Mouse (Mus musculus) embryo, embryonic 9.5 days (tissue): ENCODE measurements around the gene Fam3a.
A peak's percentile ranks its signal among the peaks of the same experiment; 100 is the strongest.
"Not testable (repeated sequence)": the region's sequence is repeated elsewhere in the genome, so short reads cannot be mapped to it uniquely, and the experiment has no call there.

Experiments used
- DNase-seq: peaks from one replicate; pipeline ENCODE4 v3.0.0-alpha.2; 2017; ENCODE audit errors: extremely low spot score

Fam3a gene

DNA sequence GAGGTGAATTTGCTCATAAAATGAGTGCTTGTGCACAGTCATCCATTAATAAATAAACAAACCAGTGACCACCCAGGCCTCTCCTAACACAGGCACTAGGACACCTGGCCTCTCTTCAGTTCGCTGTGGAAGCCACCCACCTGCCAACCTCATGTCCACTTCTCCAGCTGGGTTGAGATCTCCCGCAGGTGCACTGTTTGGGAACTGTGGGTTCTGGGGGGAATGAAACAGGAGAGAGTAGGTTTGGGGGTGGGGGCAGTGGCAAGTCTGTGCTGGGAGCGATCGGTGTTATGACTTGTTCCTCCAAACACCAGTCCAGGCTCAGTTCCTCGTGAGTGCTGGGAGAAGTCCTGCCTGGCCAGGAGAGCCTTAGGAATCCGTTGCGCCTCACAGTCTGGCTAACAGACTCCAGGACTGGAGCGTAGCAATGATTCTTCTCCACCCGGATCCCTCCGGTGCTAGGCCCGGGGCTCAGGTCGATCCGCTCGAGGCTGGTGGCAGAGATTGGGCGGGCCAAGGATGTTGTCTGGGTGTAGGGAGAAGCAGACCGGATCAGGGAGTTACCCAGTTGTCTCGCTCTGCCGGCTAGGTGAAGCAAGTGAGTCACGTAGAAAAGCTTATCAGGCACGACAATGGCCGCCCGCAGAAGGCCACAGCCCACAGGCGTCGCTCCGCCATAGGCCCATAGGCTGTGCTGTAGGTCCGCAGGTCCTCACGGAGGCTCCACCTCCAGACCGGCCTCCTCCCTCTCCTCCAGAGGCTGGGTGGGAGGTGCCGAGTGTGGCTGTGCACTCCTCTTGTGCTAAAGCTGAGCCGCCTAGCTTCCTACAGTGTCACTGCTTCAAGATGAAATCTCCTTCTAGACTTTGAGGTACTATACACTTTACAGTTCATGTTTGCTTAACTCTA is at the start of gene Fam3a, which contains the start of gene Ikbkg:
Gene Fam3a, minus strand, starts transcription at position 738 of the 909 bp plus-strand sequence.
Gene Ikbkg, plus strand, starts transcription at position 756 of the 909 bp plus-strand sequence.
- peak; percentile 68 for DNase-seq

DNA sequence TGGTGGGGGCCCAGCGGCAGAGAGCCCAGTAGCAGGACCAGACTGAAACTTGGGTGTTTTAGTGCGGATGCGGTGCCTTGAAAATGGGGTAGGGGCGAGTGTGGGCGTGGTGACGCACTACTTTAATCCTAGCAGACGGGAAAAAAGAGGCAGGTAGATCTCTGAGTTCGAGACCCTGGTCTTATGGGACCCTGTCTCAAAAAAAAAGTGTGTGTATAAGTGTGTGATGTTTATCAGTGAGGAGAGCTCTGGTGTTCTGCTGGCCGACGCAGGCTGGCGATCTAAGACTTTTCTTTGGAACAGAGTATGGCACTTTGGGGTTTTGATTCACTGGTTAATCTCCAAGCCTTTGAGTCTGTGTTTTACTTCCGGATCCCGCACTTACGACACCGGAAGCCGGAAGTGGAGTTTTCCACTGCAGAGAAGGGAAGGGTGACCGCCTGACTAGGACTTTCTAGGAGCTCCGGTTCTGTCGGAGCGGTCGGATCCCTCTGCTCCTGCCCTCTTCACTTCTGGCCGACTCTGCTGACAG is 36.3 kb upstream of the Fam3a start:
- peak; percentile 63 for DNase-seq

DNA sequence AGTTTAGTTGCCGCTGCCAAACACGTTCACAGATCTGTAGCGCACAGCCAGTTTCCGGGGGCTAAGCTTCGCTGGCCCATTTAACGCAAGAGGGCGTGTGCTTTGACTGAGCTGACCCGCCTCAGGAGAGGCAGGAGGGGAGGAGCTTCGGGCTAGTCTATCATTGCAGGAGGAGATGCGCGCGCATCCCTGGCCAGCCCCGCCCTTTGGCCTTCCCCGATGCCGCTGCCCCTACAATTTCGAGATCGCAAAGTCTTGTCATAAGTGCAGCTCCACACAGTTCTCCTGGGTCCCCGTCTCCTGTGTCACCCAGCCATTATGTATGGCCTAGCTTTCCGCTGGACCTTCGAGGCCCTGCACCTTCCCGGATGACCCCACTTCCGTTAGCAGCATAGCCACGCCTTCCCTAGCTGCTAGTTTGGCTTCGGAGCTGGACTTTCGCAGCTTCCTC is 35.8 kb upstream of the Fam3a start, which contains the start of gene G6pdx:
Gene G6pdx, minus strand, starts transcription at position 369 of the 451 bp plus-strand sequence.
- DNase-seq: peak; percentile 82

DNA sequence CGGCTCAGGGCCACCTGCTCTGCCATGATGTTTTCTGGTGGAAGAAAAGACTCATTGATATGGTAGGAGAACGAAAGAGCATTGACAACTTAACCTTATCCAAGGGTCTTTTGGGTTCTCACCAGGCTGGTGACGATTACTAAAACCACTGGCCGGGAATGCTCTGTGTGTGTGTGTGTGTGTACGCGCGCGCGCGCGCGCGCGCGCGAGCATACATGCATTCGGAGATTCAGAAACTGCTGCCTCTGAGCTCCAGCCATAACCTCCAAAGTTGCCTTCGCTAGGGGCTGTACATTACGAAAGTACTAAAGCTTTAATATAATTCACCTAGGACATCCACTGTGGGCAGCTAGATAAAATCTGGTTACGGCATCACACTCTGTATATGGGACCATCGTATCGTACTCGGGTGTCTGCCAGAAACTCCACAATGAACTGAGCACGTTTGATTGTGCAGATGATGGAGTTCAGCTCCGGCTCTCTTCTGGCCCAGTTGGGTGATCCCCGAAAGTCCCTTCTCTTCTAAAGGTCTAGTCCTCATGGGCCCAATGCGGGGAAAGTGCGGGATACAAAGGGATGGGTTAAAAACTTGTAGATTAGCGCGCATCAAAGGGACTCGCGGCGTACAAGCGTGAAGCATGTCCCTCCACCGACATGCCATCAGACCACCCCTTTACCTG is 35.2 kb upstream of the Fam3a start:
- peak; percentile 3 for DNase-seq

DNA sequence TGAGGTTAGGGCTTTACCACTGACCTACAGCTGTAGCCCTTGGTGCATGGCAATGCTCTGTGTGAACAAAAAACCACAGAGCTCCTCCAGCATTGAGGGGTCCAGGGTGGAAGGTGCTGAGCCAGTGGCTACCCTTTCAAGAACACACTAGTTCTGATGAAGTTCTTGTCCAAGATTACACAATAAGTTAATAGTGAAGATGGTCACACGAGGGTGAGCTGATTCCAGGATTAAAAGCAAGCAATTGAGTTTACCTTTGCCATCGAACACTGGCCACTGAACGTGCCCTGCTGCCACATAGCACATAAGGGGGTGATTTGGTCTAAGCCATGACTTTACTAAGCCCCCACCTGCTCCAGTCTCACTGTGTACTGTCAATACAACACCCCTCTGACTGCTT is 34.0 kb upstream of the Fam3a start:
- DNase-seq: no peak

DNA sequence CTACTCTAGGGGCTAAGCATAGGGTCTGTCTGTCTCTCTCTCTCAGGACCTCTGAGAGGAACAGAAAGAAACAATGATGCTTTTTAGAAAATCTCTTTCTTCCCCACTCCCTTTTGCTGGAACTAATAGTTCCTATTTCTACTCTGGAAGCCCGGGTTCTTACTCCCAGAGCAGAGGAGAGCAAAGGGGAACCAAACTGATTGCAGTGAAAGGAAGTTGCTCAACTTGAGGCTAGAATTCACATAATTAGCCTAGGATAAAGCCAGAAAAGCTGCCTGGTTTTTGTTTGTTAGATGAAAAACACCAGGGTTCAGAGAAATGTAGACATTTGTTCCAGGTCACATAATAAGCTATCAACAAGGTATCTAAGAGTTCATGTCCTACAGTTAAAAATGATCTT is 33.2 kb upstream of the Fam3a start:
- DNase-seq: no peak

DNA sequence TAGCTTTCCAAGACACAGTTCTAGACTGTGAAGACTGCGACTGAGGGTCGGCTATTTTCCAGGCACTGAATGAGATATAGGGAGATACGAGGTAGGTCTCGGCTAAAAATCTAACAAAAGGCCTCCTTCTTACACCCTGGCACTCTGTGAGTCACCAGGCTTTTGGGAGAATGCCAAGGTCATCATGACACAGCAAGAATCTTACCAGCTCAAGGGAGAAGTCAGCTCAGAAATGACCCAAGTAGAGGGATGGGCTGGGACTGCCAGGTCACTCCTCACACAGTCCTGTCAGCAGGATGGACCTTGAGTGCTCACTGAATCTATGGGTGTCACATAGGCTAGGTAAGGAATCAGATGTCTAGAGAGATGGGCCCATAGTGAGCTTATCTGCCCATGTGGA is 32.1 kb upstream of the Fam3a start:
- no peak for DNase-seq

DNA sequence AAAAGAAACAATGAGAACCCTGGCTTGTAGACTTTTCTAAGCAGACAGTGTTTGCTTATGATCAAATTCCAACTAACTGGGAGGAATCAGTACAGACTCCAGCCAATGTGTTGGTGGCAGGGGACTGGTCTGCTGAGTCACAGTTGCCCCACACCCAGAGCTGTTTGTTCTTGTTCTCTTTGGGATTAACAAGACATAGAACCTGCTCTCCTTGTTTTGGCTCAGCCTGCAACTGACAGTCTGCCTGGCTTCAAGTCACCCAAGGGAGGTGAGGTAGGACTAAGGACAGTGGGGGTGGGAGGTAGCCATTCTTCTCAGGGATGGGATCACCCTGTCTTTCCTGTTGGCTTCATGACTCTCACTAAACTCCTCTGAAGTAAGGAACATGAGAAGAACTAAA is 31.4 kb upstream of the Fam3a start:
- no peak for DNase-seq

DNA sequence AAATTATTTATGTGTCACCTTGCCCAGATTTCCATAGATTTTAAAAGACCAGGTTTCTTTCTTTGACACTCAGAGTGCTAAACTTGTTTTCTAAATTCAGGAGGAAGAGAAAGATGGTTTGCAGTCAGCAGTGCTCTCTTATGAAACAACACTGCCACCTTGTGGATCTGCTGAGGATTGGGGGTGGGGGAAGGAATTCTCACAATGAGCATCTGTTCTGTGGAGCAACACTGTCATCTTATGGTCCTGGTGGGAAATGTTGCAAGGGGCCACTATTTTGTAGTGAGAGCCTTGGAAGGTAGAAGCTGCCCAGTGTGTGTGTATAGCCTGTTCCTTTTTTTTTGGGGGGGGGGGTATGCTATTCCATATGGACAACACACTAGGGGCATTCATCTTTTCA is 20.3 kb upstream of the Fam3a start:
- DNase-seq: peak; percentile 61

DNA sequence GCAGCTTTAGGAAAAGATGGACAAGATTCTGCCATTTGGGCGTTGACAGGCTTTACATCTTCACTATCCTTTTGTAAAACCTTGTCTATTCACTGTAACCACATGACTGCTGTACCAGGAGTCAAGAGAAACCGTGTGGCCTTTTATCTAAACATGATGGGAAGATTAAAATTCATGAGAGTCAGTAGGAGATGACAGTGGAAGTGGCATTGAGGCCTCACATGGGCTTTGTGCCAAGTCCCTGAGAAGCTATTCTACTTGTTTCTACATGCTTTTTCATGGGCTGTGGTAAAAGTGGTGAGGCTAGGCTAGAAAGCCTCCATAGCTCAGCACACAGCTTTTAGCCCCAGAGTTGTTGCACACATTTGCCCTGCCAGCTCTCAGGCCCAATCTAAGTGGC is 15.3 kb upstream of the Fam3a start:
- no peak for DNase-seq

DNA sequence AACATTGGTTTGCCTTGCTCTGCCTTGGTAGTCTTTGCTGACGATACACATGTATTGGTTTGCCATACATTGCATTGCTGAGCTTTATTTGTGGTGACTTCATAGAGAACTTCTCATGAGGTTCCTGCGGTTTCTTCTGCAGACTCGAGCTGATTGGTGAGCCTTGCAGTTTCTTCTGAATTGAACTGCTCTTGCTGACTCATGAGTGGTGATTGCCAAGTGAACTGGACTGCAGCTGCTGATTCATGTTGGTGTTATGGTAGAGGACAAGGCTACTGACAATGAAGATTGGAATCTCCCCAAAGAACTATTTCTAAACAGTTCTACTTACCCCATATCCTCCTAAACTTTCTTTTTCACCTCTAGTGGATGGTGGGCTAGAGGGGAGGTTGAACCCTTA is 7.1 kb upstream of the Fam3a start:
- DNase-seq: no peak

DNA sequence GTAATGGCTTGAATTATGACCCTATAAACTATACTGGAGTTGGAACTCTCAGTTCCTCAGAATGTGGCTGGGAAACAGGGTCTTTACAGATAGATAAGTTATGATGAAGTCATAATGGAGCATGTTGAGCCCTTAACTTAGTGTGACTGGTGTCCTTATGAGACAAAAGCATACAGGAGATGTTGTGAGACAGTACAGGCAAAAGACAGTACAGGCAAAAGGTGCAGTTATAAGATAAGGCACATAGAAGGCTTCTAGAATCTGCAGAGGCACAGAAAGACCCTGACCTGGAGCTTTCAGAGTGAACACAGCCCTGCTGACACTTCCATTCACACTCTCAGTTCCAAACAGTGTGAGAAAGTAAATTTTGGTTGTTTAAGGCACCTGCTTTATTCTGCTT is 4.9 kb downstream of the Fam3a start:
- DNase-seq: no peak

DNA sequence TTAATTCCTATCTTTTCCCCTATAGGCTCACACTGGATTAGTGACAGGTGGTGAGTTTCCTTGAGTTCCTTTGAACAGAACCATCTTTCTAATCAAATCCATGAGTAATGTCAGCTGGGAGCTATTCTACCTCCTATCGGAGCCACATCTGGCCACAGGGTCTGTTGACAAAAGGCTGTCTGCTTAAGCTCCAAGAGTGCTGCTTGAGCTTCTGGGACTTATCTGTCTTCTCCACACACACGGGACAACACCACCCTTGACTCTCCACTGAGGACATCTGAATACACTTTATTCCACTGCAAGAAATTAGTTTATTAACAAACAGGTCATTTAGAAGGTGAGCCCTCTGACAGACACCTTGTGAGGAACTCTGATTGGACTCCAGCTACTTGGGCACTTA is 8.6 kb downstream of the Fam3a start:
- no peak for DNase-seq

DNA sequence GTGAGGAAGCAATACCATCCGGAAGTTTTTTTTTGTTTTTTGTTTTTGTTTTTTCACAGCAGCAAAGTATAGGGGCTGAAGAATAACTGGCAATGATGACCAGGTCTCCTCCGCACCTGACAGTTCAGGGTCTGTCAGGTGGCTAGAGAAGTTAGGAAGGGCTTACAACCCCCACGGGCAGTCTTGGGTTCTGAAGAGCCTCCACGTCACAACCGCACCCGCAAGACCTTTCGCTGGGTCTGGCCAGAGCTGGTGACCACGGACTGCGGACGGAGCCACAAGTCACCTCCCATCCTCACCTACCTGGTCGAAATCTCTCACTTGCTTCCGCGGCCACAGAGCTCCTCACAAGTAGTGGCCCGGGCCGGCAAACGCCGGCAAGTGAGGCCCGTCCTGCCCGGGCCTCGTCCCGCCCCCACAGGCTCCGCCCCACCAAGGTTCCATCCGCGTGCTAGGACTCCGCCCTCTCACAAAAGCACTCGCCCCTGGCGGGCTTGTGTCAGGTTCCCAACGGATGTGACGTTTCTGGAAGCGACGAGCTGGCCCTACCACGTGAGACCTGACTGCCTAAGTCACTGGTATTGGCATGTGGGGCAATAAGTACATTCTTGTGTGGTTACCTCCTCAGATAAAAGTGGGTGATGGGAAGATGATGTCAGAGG is 20.1 kb downstream of the Fam3a start, which contains the start of the genes Ubl4a and Slc10a3:
Gene Ubl4a, minus strand, starts transcription at position 331 of the 662 bp plus-strand sequence.
Gene Slc10a3, minus strand, starts transcription at position 462 of the 662 bp plus-strand sequence.
- DNase-seq: peak; percentile 82

DNA sequence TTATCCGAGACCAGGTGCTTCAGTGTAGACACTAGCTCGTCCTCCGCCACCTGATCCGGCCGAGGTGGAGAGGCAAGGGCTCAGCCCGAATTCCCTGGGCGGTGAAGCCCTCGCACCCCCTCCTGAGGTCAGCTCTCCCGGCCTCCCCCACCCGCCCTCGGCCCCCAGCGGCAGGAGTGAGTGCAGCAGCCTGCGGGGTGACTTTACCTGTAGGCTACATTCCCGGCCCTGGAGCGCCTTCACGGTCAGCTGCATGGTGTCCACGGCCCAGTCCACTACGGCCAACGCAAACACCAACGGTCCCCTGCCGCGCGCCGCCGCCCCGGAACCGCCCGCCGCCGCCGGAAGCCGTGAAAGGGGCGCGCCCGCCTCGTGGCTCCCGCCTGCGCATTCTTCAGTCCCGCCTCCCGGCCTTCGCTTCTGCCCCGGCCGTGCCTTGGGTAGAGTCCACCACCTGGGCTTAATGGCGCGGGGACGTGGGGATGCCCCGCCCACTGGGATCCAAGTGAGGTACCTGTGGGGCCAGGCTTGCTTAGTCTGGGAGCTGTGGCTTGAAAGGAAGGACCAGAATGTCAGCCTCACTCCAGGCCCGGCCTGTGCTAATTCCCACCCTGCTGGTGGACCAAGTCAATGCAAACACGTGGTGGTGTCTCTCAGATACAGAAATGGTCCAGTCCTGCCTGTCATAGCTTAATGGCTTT is 24.7 kb downstream of the Fam3a start:
- peak; percentile 70 for DNase-seq

DNA sequence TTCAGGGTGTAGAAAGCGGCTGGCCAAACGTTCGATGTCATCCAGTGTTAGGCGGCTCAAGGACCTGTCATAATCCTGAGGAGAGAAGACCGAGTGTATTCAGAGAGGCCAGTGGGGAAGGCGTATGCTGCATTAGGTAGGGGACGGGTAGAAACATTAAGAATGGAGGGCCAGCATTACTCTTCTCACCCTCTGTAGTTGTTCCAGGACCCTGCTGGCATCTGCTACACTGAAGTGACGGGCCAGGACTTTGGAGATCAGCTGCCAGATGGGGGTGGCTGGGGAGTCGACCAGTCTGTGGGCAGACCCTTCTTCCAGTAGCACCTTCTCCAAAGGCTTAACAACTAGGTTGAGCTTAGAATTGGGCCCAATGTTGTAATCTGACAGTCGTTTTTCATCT is 25.6 kb downstream of the Fam3a start:
- no peak for DNase-seq

DNA sequence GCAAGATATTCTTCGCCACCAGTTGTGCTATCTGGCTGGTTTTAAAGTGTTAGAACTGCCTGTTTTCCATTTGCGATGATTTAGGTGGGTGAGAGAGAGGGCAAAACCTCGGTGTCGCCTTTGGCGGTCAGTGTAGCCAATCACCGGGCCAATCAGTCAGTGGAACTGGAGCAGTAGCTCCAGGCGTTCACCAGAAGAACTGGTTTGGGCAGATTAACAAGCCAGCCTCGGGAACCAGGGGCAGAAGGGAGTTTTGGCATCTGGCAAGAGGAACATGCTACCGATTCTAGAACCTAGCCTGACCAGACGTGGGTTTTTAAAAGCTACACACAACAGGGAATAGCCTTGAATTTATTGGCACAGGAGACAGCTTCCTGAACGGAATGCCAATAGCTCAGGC is 33.9 kb downstream of the Fam3a start:
- DNase-seq: no peak

DNA sequence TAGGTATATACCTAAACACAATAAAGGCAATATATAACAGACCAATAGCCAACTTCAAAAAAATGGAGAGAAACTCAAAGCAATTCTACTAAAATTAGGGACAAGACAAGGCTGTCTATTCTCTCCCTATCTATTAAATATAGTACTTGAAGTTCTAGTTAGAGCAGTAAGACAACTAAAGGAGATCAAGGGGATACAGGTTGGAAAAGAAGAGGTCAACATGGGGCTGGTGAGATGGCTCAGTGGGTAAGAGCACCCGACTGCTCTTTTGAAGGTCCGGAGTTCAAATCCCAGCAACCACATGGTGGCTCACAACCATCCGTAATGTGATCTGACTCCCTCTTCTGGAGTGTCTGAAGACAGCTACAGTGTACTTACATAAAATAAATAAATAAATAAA is 36.0 kb downstream of the Fam3a start:
- not testable (repeated sequence) for DNase-seq

DNA sequence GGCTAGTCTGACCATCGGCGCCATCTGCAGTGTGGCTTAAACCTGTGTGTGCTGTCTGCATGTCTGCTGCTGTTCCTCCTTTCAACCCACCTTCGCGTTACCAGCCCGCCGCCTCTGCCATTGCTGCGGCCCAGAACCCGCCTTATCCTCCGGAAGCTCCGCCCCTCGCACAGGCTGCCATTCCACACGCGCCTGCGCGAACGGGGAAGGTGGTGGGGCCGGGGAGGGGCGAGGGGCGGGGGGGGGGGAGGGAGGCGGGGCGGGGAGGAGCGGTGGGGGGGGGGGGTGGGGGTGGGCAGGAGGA is 39.7 kb downstream of the Fam3a start, which contains the start of gene Lage3:
Gene Lage3, minus strand, starts transcription at position 152 of the 304 bp plus-strand sequence.
- DNase-seq: peak; percentile 71

DNA sequence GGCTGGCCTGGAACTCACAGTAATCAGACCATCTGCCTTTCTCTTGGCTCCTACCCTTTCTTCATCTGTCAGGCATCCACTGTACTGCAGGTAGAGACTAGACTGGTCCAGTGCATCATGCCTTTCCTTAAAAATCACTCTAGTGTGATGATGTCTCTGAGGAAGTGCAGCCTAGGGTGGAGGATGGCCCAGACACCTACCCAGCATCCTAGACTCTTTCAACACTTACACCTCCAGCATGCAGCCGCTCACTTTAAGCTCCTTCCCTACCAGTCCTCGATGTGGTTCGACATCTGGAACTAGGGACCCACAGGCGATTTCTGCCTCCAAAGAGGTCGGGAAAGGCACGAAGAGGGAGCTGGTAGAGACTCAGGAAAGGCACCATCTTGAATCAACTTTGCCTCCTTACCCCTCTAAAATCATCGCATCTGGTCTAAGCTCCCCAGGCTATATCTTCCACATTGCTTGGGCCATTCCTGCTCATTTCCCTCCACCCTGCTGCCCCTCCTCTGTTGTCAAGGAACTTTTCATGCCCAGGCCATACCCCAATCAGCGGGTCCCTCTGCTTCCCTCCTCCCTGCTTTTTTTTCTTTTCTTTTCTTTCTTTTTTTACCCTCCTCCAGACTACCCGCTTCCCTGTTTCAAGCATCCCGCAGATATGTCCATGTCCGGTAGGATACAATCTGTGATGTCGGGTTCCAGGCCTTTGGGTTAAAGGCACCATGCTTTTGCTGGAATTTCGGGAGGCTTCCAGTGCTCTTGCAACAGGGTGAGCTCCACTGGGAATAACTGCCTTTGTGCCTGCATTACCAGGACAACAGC is 40.2 kb downstream of the Fam3a start:
- DNase-seq: no peak
